Mouse (Mus musculus) testis, adult 2 months (tissue): Measurements from ENCODE around the gene Ccer2.

ENCODE experiments used
- CTCF ChIP-seq: fragments of 200-500 bp; IDR thresholded peaks from 2 replicates; pipeline ENCODE4 v1.5.1; 2012; ENCODE audit warnings: low read depth, mild to moderate bottlenecking, inconsistent platforms, low read length, moderate library complexity; ENCODE audit not compliant: control insufficient read depth, insufficient read depth, insufficient replicate concordance
- POLR2A ChIP-seq: fragments of 200-500 bp; IDR thresholded peaks from 2 replicates; pipeline ENCODE4 v1.6.1; 2012; ENCODE audit warnings: low read depth, mild to moderate bottlenecking, inconsistent platforms, low read length, moderate library complexity; ENCODE audit not compliant: control insufficient read depth

GRCm38 (mm10) chr7:28765211-28765610 lies 9.2 kb downstream of the Ccer2 start:
- TF ChIP-seq POLR2A (no peak), CTCF (no peak)
